Mouse (Mus musculus) frontal cortex, adult 2 months (tissue): ENCODE data around the gene Thpo. TPM values are rescaled to one million over a fixed set of nuclear protein-coding genes. Genes with fewer than 3 reads are reported as not detected.

Source experiments
- DNase-seq, 2 experiments: peaks; one replicate each; pipeline ENCODE4 v3.0.0; 2022; ENCODE audit warnings: low spot score in 1 of 2; ENCODE audit errors: extremely low spot score in 1 of 2
- polyA plus RNA-seq: library from polyadenylated mRNA; depleted of rRNA; stranded (reverse); fragments of >200 nt; gene quantifications from 2 replicates; pipeline ENCODE4 v1.2.3, GENCODE M21; 2012; rRNA removed

Gene Thpo
- 15.5 and 18.2 TPM in 2 replicates for polyA plus RNA-seq

DNA sequence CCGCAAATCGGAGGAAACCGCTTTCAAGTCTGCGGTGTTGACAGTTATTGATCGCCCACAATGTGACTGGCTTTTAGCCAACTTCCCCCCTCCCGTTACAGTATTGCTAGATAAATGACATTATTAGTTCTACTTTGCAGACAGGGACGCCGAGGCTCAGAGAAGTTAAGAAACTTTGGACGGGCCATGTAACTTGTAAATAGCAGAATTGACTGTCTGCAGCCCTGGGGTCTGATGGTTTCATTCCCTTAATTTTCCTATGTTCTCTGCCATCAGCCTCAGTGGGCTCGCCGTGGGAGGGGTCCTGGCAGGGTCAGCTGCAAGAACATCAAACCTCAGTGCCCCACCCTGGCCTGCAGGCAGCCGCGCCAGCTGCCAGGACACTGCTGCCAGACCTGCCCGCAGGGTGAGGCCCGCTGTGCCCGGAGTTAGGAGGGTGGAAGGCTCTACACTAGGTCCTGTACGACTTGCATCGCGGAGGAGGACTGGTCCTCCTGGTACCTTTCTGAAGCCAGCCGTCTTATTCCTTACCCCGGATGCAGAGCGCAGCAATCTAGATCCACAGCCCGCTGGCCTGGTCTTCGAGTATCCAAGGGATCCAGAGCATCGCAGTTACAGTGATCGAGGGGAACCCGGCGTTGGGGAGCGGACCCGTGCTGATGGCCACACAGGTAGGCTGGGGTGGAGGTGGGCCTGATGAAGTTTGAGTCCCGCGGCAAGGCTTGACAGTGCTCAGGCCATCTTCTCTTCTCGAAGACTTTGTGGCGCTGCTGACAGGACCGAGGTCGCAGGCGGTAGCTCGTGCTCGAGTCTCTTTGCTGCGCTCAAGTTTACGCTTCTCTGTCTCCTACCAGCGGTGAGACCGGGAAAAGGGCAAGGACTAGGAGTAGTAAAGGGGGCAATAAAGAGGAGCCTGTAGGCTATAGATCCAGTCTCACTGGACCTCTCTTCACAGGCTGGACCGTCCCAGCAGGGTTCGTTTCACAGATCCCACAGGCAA lies at the start of gene Thpo:
Gene Thpo (minus strand): TSS at position 781 of the 1,000 bp plus-strand sequence.
- peak in 1 of 2 experiments; percentile 18 for DNase-seq

DNA sequence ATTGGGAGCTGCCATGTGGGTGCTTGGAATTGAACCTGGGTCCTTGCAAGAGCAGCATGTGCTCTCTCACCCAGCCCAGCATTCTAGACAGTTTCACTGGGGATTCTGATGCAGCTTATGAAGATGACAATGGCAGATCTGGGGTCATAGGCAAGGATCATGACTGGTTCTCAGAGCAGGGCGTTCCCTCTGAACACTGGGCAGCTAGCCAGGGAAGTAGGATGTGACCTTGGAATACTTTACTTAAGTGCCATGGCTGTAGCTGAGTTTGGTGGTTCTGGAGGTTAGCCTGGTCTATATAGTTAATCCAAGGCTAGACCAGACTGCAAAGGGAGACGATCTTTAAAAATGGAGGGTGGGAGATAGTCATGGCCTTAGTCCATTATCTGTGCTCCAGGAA lies 49.6 kb upstream of the Thpo start:
- no peak for DNase-seq

GRCm38 (mm10) chr16:20781101-20781630 lies 46.9 kb upstream of the Thpo start:
- DNase-seq: no peak

DNA sequence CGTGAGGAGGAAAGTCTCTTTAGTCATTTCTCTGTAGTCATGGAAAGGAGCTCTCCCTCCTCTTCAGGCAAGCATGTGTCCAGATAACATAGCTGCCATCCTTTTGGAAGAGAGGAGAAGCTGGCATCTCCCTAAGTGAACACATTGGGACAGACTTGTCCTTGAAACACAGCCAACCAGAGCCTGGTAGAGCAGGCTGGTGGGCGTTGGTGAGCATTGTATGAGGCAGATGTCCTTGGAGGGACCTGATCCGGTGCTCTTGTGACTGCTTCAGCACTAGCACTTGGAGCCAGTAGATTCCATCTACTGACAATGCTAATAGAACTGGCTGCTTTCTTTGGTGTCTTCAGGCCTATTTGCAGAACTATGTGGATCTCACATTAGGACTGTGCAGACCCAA lies 45.5 kb upstream of the Thpo start:
- DNase-seq: no peak

- DNase-seq: no peak
Observed at GRCm38 (mm10) chr16:20775021-20775420, 40.7 kb upstream of the Thpo start.

DNA sequence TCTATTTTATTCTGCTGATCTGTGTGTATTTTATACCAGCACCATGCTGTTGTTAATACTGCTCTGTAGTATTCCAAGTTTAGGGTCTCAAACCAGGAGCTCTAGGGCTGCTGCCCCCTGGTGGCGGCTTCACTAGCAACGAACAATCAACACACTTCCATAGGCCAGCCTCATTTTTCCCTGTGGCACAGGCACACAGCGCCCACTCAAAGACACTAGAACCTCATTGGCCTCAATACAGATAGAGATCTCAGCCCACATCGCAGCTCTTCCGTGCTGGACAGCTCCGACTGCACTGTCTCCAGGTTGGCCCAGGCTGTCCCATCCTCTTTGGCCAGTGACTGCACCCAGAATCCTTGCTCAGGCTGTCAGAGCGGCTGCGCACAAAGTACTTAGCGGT lies 30.9 kb upstream of the Thpo start:
- peak in 1 of 2 experiments; percentile 21 for DNase-seq

DNA sequence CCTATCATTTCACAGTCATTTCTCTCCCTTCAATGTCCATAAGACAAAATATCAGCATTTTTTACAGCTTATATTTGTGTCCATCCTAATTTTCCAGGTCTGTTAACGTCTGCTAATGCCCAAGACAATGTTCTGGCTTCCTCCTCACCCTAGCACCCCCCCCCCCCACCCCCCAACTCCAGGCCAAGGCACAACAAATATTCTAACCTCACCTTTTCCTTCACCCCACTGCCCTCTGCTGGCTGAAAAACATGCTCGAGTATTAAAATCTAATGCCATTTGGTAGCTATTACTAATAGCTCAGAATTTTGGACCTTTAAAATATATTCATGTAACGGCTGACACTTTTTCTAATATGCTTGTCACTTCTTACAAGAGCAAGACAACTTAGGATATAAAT lies 27.4 kb upstream of the Thpo start:
- DNase-seq: peak in 1 of 2 experiments; percentile 59

GRCm38 (mm10) chr16:20757385-20757784 lies 23.1 kb upstream of the Thpo start:
- no peak for DNase-seq

- DNase-seq: no peak
Observed at GRCm38 (mm10) chr16:20756052-20756451, 21.7 kb upstream of the Thpo start.

- DNase-seq: peak in 1 of 2 experiments; percentile 34
Observed at GRCm38 (mm10) chr16:20750518-20750917, 16.2 kb upstream of the Thpo start.

DNA sequence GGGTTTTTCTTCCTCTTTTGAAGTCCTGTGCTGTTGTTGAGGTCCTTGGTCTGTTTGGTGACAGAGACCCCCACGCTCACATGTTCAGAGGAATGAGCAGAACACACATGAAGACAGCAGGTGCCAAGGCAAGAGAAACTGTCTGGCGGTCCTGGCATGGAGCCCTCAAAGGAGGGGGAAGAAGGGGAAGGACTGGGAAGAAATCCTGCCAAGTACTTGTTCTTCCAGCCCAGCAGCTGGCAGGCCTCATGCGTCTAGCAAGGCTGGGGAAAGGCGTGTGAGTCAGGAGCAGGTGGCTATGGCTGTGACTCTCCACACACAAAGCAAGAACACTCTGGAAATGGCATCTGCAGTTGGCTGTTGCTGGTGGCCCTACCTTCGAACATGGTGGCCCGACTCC lies 12.3 kb upstream of the Thpo start:
- DNase-seq: peak; percentile 66 to 85

DNA sequence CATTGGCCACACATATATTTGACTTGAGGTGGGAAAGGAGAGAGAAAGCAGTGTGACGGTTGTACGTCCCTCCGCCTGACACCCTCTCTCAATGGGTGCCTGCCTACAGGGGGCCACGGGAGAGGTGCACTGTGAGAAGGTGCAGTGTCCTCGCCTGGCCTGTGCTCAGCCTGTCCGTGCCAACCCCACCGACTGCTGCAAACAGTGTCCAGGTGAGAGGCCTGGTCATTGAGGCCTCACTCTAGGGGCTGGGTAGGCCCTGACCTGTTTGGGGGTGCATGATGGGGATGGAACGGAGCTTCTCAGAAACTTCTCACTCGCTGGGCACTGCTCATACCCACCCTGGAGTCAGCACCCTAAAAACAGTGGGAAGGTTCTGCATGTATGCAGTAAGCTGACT lies 5.5 kb upstream of the Thpo start:
- no peak for DNase-seq

DNA sequence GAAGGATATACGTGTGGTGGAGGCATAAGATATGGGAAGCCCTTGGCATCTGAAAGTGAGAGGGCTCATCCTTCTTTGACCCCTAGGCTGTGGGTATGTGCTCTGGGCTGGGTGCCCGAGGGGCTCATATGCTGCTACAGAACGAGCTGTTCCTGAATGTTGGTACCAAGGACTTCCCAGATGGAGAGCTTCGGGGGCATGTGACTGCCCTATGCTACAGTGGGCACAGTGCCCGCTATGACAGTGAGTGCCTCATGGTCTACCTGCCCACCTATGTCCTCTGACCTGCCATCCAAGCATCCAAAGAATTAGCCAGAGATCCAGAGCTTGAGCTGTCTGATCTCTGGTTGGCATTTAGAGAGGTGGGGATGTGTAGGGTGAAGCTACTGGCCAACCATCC lies 2.5 kb upstream of the Thpo start:
- DNase-seq: no peak

GRCm38 (mm10) chr16:20736168-20736567 lies 1.9 kb upstream of the Thpo start:
- no peak for DNase-seq

DNA sequence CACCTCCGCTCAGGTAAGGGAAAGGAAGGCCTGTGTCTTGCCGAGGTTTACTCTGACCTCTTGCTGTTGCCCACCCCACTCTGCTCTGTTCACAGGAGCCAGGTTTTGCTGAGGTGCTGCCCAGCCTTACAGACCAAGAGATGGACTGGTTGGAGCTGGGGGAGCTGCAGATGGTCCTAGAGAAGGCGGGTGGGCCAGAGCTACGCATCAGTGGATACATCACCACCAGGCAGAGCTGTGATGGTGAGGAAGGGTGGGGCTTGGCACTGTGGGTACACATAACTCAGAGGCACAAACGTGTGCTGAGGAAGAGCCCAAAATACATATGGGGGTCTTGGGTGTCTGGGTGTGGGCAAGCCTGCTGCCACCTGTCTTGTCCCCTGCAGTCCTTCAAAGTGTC lies 1.3 kb upstream of the Thpo start:
- DNase-seq: no peak

DNA sequence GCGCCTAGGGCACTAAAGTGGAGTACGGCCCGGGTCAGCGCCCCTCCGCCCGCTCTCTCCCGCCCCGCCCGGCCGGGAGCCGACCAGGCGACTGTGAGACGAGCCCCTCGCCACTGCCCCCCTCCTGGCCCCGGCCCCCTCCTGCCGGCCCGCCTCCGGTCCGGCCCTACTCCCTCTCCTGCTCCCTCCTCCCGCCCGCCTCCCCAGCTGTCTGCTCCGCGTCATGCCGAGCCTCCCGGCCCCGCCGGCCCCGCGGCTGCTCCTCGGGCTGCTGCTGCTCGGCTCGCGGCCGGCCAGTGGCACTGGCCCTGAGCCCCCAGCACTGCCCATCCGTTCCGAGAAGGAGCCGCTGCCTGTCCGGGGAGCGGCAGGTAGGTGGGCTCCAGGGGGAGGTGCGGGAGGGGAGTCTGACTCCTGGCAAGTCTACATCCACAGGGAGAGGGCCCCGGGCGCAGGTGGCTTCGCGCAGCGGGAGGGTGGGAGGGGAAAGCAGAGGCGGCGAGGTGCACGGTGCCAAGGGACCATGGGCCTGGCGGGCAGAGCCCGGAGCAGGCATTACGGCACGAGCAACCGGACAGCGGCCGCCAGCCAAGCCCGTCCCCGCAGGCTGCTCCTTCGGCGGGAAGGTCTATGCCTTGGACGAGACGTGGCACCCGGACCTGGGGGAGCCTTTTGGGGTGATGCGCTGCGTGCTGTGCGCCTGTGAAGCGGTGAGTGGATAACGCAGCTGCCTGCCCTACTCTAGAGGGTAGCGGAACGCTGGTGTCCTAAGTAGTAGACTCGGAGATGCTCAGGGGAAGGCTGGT lies 1.2 kb downstream of the Thpo start, which contains the start of gene Chrd:
Gene Chrd (plus strand): TSS at position 203 of the 806 bp plus-strand sequence.
- DNase-seq: peak in 1 of 2 experiments; percentile 49

DNA sequence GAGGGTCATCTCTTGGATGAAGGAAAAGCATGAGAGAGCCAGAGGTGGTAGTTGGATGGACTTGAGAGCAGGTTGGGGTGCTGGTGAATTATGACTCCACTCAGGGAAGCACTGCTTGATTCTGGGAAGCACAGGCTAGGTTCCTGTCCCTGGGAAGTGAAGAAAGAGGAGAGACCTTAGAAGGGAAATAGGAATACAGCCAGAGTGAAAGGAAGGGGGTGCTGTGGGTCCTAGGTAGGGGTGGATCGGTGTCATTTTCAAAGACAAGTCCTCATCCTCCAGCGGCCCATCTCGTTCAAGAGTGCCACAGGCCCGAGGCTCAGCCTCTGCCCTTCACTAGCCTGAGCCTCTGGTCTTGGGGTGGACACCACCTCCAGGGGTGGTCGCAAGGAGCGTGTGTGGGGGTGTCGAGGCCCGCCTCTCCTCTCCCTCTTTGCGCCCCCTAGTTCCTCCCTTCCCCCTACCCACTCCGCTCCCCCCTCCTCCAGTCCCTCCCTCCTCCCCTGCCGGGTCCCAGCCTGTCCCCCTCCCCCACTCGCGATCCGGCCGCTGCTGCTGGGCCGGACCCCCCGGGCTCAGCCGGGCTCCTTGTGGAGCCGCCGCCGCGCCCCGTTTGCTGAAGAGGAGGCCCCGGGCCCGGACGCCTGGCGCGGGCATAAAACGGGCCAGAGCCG lies 1.9 kb downstream of the Thpo start:
- DNase-seq: peak in 1 of 2 experiments; percentile 37

- peak in 1 of 2 experiments; percentile 47 for DNase-seq
Observed at GRCm38 (mm10) chr16:20731688-20732087, 2.6 kb downstream of the Thpo start.

GRCm38 (mm10) chr16:20730293-20730711 lies 4.0 kb downstream of the Thpo start:
- DNase-seq: no peak

GRCm38 (mm10) chr16:20726384-20726783 lies 7.9 kb downstream of the Thpo start:
- no peak for DNase-seq
